Mouse (Mus musculus) 3T3-L1 (cell line): ENCODE measurements at regions not wholly inside any gene's neighbourhood (a gene's known extent, or its start where the extent isn't known, plus 50 kb on each side); places are given as distances from the start of the nearest gene placed in this dataset.

Source experiments
- DNase-seq: peaks from one replicate; pipeline ENCODE4 v3.0.0-alpha.2; 2015; ENCODE audit warnings: low read depth, low spot score

DNA sequence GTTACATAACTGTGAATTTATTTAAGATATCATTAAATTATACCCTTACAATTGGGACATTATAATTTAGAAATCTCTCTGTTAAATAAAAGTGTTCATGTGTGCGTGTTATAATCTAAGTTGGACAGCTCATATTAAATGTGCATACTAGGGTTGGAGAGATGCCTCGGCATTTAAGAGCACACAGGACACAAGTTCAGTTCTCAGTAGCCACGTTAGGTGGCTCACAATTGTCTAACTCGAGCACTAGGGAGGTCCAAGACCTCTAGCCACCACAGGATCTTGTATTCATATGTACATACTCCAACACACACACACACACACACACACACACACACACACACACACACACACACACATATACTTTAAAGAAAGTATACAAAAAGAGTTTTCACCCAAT lies 56.0 kb downstream of the Foxf2 start:
- DNase-seq: no peak

DNA sequence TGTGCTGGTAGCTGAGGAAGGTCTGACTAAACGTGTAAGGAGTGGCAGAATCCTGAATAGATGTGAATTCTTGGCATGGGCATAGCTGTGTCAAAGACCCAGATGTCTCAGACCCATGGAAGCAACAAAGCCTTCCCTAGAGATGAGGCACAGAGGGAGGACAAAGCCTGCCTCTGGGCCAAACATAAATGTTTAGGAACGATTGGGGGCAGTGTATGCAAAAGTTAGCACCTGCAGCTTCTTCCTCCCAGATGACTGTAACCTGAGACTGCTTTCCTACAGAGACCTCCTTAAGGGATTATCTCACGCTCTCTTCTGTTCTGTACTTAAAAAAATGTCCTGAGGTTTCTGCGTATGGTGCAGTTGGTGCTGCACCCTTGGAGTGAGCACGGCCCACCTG lies 57.7 kb downstream of the Foxf2 start:
- no peak for DNase-seq

DNA sequence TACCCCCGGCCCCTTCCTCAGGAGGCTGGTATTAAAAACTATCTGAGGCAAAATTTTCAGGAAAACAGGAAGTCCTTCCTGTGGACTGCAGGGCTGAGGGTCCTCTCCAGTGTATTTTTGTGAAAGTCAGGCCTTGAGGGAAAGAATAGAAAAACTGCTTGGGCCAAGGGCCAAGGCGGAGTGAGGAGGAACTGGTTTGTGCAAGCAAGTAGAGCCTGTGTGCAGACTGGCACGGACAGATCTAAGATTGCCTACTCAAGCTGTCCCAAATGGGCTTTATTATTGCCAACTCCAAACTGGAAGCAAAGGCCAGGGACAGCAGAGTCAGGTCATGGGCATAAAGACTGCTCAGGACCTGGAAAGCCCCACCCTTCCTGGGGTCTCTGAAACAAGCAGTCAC lies 62.9 kb downstream of the Foxf2 start:
- no peak for DNase-seq

DNA sequence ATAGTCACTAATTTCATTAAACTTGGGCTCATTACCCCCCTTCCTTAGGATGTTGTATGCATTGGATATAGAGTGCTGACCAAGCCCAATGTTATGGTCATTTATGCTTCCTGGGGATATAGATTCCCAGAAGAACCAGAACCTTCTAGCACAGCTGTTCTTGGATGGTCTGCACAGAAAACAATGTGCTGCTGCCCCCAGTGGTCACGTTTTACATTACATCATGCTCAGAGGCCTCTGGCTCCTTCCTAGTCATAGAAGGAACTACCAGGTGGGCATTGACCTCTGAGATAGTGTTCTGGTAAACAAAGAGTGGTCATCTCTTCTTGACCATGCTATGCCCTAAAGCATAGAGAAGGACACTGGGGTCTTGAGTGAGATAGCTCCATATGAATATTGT lies 63.7 kb downstream of the Foxf2 start:
- DNase-seq: peak; percentile 50

DNA sequence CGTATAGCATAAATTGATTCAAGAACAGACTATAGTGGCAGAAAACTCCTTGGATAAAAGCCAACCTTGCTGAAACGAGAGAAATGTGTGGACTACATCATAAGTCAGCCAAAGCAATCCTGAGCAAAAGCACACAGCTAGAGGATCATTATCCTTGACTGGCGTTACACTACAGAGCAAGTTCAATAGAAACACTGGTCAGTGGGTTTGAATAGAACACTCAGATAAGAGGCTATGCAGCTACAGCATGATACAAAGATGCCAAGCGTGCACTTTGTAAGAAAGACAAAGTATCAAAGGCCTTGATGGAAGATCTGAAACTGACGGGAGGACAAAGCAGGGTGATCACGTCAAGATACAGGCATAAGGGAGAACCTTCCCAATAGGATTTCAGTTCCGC lies 70.1 kb downstream of the Foxf2 start:
- no peak for DNase-seq

DNA sequence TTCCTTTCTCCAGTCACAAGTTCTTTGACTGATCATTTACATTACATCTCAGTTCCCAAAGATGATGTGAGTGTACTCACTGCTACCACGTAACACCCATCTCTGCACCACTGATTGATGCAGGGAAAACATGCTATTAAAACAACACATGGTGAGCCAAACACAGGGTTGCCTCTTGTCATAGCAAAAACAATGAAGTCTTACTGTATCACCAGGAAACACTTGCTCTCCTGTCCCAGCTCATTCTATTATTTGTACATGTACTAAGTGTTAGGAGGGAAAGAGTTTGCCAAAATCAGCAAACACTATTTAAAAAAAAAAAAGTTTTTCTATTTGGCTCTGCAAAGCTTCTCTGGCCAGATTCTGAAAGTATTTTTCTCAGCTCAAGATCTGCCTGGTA lies 78.6 kb downstream of the Foxf2 start:
- DNase-seq: no peak

DNA sequence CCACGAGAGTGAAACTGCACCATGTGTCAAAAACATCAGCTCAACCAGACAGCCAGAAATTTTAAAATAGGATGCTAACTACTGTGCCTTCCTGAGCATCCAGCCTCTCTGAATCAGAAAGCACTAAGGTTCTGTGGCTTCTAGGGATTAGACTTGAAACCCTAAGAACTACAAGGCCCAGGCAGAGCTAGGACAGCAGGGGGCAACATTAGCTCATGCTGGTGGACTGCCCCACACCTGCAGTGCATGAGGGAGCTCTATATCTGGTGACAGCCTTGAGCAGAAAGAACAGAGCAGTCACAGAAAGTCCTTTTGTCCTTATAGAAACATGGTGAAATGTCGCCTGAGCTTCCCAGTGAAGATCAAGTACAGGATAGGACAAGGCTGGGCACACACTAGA lies 79.8 kb downstream of the Foxf2 start:
- DNase-seq: peak; percentile 10

DNA sequence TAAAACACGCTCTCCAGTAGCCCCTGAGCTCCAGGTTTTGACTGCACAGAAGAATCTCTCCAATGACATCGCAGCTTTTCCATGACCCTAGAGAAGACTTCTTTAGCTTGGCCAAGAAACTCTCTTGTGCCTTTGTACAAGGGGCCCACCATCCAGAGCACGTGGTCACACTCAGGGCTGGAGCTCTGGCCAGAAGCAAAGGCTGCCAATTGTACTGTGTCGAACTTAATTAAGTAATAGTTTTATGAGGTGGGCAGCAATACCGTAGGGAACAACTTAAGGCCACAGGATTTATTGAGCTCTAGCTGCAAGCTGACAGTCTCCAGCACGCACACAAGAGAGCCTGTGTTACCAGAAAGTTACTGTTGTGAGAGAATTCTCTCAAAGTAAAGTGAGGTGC lies 85.1 kb downstream of the Foxf2 start:
- DNase-seq: no peak

DNA sequence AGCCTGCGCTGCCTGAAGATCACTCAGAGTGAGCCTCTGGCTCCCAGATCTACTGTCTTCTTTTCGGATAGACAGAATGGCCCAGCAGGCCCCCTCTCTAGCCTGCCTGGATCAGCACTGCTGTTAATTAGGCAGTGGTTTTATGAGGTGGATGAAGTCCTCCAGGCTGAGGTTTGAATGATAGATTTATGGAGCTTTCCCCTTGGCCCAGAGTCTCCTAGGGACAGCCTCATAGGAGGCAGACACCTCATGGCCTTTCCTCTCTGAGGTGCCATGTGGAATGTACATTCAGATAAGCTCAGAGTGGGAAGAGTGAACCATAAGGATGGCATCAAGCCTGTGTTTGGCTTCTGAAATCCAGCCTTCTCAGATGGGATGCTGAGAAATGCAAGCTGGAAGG lies 90.1 kb downstream of the Foxf2 start:
- no peak for DNase-seq

DNA sequence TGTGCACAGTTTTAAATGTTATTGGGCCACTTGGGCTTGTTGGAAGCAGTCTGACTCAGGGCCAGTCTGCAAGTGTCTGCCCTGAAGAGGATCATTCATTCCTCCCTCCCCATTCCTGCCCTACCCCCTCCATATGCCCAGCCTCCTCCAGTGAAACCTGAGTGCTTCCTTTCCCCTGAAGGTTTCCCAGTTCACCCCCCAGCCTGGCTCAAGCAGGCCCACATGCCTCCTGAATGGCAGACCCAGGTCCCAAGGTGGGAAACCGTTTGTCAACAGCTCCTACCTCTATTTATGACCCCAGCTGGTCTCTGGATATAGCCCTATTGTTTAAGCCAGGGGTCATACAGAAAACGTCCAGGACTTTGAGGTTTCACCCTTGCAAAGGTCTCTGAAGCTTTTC lies 89.7 kb upstream of the Foxc1 start:
- DNase-seq: no peak

DNA sequence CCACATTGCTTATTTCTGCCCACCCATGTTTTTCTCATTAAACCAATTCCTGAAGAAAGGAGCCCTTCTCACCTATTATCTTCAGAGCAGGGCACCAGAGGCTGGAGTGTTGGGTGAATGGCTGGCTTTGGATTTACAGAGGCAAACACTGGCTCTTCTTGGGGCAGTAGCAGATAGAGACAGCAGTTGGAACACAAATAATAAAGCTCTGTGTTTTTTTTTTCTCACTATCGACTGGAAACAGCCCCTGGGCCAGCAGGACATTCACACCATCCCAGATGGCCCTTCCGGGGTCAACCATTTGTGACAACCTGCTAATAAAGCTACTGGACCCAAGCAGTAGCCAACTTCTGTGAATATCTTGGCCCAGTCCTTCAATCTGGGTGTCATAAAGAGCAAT lies 85.7 kb upstream of the Foxc1 start:
- DNase-seq: no peak

DNA sequence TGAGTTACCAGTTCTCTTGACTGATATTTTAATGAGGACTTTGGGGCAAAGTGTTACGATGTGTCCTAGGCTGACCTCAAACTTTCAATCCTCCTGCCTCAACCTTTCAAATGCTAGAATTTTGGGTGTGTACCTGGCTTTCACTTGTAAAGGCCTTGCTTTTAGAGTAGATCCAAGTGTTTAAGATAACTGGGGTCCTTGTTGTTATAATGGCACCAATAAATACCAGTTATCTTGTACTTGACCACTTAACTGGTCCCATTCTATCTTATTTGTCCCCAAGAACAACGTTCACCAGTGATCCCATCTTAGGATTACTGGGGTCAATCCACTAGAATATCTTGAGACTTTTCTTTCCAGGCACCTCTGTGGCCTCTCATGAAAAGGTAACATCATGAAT lies 77.6 kb upstream of the Foxc1 start:
- DNase-seq: no peak

DNA sequence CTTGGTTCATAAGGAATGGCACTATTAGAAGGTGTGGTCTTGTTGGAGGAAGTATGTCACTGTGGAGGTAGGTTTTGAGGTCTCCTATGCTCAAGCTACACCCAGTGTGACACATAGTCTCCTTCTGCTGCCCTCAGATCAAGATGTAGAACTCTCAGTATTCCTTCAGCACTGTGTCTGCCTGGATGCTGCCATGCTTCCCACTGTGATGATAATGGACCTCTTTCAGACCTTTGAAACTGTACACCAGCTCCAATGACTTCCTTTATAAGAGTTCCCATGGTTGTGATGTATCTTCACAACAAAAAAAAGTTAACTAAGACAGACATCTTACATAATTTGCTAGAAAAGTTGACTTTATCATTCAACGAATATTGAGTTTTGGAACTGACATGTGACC lies 60.2 kb upstream of the Foxc1 start:
- no peak for DNase-seq
